Mouse (Mus musculus) small intestine, adult 2 months (tissue): ENCODE data around the gene Kctd6. TPM values are rescaled to one million over a fixed set of nuclear protein-coding genes. Genes with fewer than 3 reads are reported as not detected.

ENCODE experiments used
- H3K27ac ChIP-seq: fragments of 200-500 bp; 2 replicates; pipeline ENCODE4 v1.5.1; 2012; ENCODE audit warnings: low read depth, low read length, control low read depth, inconsistent platforms; ENCODE audit not compliant: insufficient read depth
- H3K27me3 ChIP-seq: fragments of 200-500 bp; 2 replicates; pipeline ENCODE4 v1.6.1; 2012; ENCODE audit warnings: mild to moderate bottlenecking, moderate library complexity, low read length, inconsistent platforms; ENCODE audit not compliant: control insufficient read depth, insufficient read depth
- H3K36me3 ChIP-seq: fragments of 200-500 bp; 2 replicates; pipeline ENCODE4 v1.6.1; 2012; ENCODE audit warnings: mild to moderate bottlenecking, low read length, control low read depth, inconsistent platforms; ENCODE audit not compliant: control insufficient read depth, insufficient read depth
- H3K4me1 ChIP-seq: fragments of 200-500 bp; 2 replicates; pipeline ENCODE4 v1.6.1; 2012; ENCODE audit warnings: low read length, inconsistent platforms, mixed read lengths; ENCODE audit not compliant: control insufficient read depth, insufficient read depth, insufficient read length
- H3K4me3 ChIP-seq: fragments of 200-500 bp; 2 replicates; pipeline ENCODE4 v1.5.1; 2012; ENCODE audit warnings: low read depth, mild to moderate bottlenecking, control low read depth, inconsistent platforms, low read length, moderate library complexity
- CTCF ChIP-seq: fragments of 200-500 bp; IDR thresholded peaks from 2 replicates; pipeline ENCODE4 v1.5.1; 2012; ENCODE audit warnings: low read depth, mild to moderate bottlenecking, control low read depth, inconsistent platforms, low read length, moderate library complexity, mixed read lengths; ENCODE audit not compliant: insufficient replicate concordance, insufficient read length; ENCODE audit errors: extremely low read depth
- POLR2A ChIP-seq: fragments of 200-500 bp; IDR thresholded peaks from 2 replicates; pipeline ENCODE4 v1.6.1; 2012; ENCODE audit warnings: low read depth, mild to moderate bottlenecking, control low read depth, inconsistent platforms, low read length, moderate library complexity
- WGBS: fragments of 180-500 bp; shearing (Covaris S2); methylation state at CpG from one replicate; pipeline ENCODE4 v1.1.7; 2018; 5-methylcytosine and 5-hydroxymethylcytosine counted together
- polyA plus RNA-seq: library from polyadenylated mRNA; depleted of rRNA; stranded (reverse); fragments of >200 nt; gene quantifications from 2 replicates; pipeline ENCODE4 v1.2.3, GENCODE M21; 2012

The Kctd6 gene
- polyA plus RNA-seq, 1 experiment: 5.7 TPM

- H3K27ac ChIP-seq: no peak overlapping the region
- no peak for TF ChIP-seq CTCF
- TF ChIP-seq POLR2A: no peak
- 89% methylated on average over 8 of the region's 8 CpGs for WGBS
- H3K4me1 ChIP-seq: peaks cover 9% of the 10 kb centered on the region; the same call in 1 of the 2 replicates
- H3K4me3 ChIP-seq: no peak overlapping the region
- H3K27me3 ChIP-seq: no peaks in the 10 kb centered on the region
- H3K36me3 ChIP-seq: no peaks in the 10 kb centered on the region
Measured at GRCm38 (mm10) chr14:8251330-8251885, 37.5 kb downstream of the Kctd6 start.

GRCm38 (mm10) chr14:8255076-8255729 is 41.3 kb downstream of the Kctd6 start:
- H3K27me3 ChIP-seq: no peaks in the 10 kb centered on the region
- H3K4me1 ChIP-seq: peaks cover 27% of the 10 kb centered on the region; the same call in 1 of the 2 replicates
- no peak for TF ChIP-seq POLR2A
- TF ChIP-seq CTCF: no peak
- H3K27ac ChIP-seq: no peak overlapping the region
- 68% methylated on average over 7 of the region's 7 CpGs for WGBS
- no peaks in the 10 kb centered on the region for H3K36me3 ChIP-seq
- no peak overlapping the region for H3K4me3 ChIP-seq

- Histone ChIP-seq H3K4me1 (peaks cover 21% of the 10 kb centered on the region; the same call in 1 of the 2 replicates), H3K27me3 (no peaks in the 10 kb centered on the region), H3K4me3 (no peak overlapping the region), H3K36me3 (no peaks in the 10 kb centered on the region), H3K27ac (no peak overlapping the region)
- no peak for TF ChIP-seq POLR2A
- TF ChIP-seq CTCF: no peak
- WGBS: 84% methylated on average over 6 of the region's 6 CpGs
Measured at GRCm38 (mm10) chr14:8256072-8256471, 42.1 kb downstream of the Kctd6 start.

- Histone ChIP-seq H3K27ac (no peak overlapping the region), H3K27me3 (no peaks in the 10 kb centered on the region), H3K4me3 (no peak overlapping the region), H3K4me1 (peaks cover 18% of the 10 kb centered on the region; the same call in 1 of the 2 replicates), H3K36me3 (no peaks in the 10 kb centered on the region)
- no peak for TF ChIP-seq POLR2A
- TF ChIP-seq CTCF: no peak
- WGBS: 76% methylated on average over 5 of the region's 5 CpGs
Measured at GRCm38 (mm10) chr14:8256881-8257280, 42.9 kb downstream of the Kctd6 start.

- WGBS: 35% methylated on average over 7 of the region's 7 CpGs
- Histone ChIP-seq H3K27ac (peak overlapping the region; percentile 86), H3K36me3 (no peaks in the 10 kb centered on the region), H3K27me3 (no peaks in the 10 kb centered on the region), H3K4me1 (peaks cover 18% of the 10 kb centered on the region; the same call in 1 of the 2 replicates), H3K4me3 (peak overlapping the region; percentile 31)
- TF ChIP-seq POLR2A (no peak), CTCF (no peak)
Measured at GRCm38 (mm10) chr14:8257521-8258334, 43.8 kb downstream of the Kctd6 start.

- Histone ChIP-seq H3K27me3 (no peaks in the 10 kb centered on the region), H3K4me3 (peak overlapping the region; percentile 31), H3K36me3 (no peaks in the 10 kb centered on the region), H3K4me1 (peaks cover 18% of the 10 kb centered on the region; the same call in 1 of the 2 replicates), H3K27ac (peak overlapping the region; percentile 86)
- TF ChIP-seq POLR2A (no peak), CTCF (no peak)
- WGBS: 25% methylated on average over 3 of the region's 3 CpGs
Measured at GRCm38 (mm10) chr14:8258335-8258627, 44.3 kb downstream of the Kctd6 start.

GRCm38 (mm10) chr14:8258752-8259151 is 44.8 kb downstream of the Kctd6 start:
- Histone ChIP-seq H3K27me3 (no peaks in the 10 kb centered on the region), H3K36me3 (no peaks in the 10 kb centered on the region), H3K27ac (peak overlapping the region; percentile 86), H3K4me3 (no peak overlapping the region), H3K4me1 (peaks cover 18% of the 10 kb centered on the region; the same call in 1 of the 2 replicates)
- WGBS: 27% methylated on average over 3 of the region's 3 CpGs
- no peak for TF ChIP-seq POLR2A
